10 mouse cellular contexts compared by ENCODE assay signal in the genomic region with DNA sequence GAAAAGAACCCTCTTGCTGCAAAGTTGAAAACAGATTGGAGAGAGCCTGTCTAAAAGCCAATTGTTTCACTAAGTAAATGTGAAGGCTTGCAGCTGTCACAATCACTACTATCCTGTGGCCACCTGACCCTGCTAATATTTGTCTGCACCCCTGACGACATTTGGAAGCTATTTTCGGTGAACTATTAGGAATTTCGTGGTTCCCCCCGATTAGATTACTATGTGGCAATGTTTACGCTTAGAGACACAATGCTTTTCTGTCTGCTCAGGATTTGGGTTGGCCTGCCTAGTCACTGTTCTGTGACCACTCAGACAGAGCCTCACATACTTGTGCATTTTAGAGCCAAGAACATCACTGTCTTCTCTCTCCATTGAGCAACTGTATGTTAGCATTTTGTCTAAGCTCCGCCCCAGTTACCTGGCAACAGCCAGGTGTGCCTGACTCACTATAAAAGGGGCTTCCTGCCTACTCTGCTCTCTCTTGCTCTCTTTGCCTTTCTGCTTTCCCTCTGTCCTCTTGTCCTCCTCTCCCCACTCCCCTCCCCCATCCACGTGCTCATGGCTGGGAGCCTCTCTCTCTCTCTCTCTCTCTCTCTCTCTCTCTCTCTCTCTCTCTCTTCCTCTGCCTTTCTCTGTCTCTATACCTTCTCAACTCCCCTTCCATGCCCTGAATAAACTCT. TPM values are rescaled to one million over a fixed set of nuclear protein-coding genes. Genes with fewer than 3 reads are reported as not detected.
DNase-seq lines count a peak whose midpoint lies in the region; ATAC-seq and TF ChIP-seq lines count a peak whose summit lies in the region.
"Had no signal": no experiment of that assay in that cellular context is flagged by ENCODE, and none has a peak within 500 bp of the region (broad histone marks: within the 10 kb centered on the region; RNA-seq: fewer than 3 reads in every experiment).

No protein-coding gene starts in this region.

- no peak overlapping the region for H3K27ac ChIP-seq in forebrain, postnatal 0 days (ENCODE audit: low read depth, low read length)

- no peak overlapping the region for H3K9ac ChIP-seq in forebrain, postnatal 0 days

- peaks cover 8% of the 10 kb centered on the region; the same call in 1 of the 2 replicates for H3K4me1 ChIP-seq in forebrain, postnatal 0 days (ENCODE audit: insufficient read depth)

- no peaks in the 10 kb centered on the region for H3K36me3 ChIP-seq in forebrain, postnatal 0 days (ENCODE audit: insufficient read depth)

- peak; percentile 8 for DNase-seq in retina, postnatal 1 day
- DNase-seq in retina, embryonic 14.5 days (ENCODE audit: low spot score), result no peak
- DNase-seq in forebrain, postnatal 0 days, result peak; percentile 10
- DNase-seq in lung, postnatal 10 days, result peak; percentile 17
- DNase-seq in layer of hippocampus, adult 18-20 months (ENCODE audit: low spot score in 2 of 2), result no peak
- DNase-seq in cerebellum, adult 18-20 months, result no peak
- no peak for DNase-seq in adrenal gland, postnatal 4 days (ENCODE audit: low spot score in 2 of 2)
- DNase-seq: gastrocnemius, postnatal 14 days; thymus, postnatal 36 days had no signal

- no peaks in the 10 kb centered on the region for H3K9me3 ChIP-seq in forebrain, postnatal 0 days (ENCODE audit: low read length)

- WGBS in forebrain, postnatal 0 days, result 15% methylated on average over 7 of the region's 7 CpGs

- H3K27me3 ChIP-seq in forebrain, postnatal 0 days (ENCODE audit: insufficient read depth, low read length), result no peaks in the 10 kb centered on the region

- H3K4me3 ChIP-seq in forebrain, postnatal 0 days (ENCODE audit: low read depth, low read length), result no peak overlapping the region; the same call in 1 of the 2 replicates

- no peak for TF ChIP-seq CTCF in forebrain, postnatal 0 days (IDR thresholded peaks at IDR 0.05; ENCODE audit: low read depth)

- H3K4me2 ChIP-seq in forebrain, postnatal 0 days (ENCODE audit: low read depth), result peak overlapping the region; percentile 37

- ATAC-seq in forebrain, postnatal 0 days, result peak; percentile 38; the same call in 1 of the 2 replicates

RNA-seq across cellular contexts. Expression of gene Efna5, which starts 59.6 kb away (rescaled TPM):
- 7.0 and 7.4 TPM in 2 replicates for total RNA-seq in forebrain, postnatal 0 days (2014; rRNA removed)
- 15.0 and 27.0 TPM in 2 replicates for polyA plus RNA-seq in forebrain, postnatal 0 days (2015; fragmentation: Nextera tagmentation; extraction: Ambion mirVana)
- total RNA-seq in layer of hippocampus, adult 18-20 months (2021), result 1 to 10 TPM; 8.2 to 9.8 TPM
- total RNA-seq in adrenal gland, postnatal 4 days (2021), result 10 to 100 TPM; 32.9 to 40.6 TPM
- total RNA-seq: neutrophil, adult 5-6 weeks had no signal

Comparison
In these comparisons a context has a peak if more than half of its experiments do, and no peak if none do; other contexts are left out.
1. DNase-seq: peak in retina, postnatal 1 day (single experiment), forebrain, postnatal 0 days (single experiment) and lung, postnatal 10 days (single experiment); none in retina, embryonic 14.5 days (single experiment), layer of hippocampus, adult 18-20 months (0 of 2), cerebellum, adult 18-20 months (0 of 2) and adrenal gland, postnatal 4 days (0 of 2).